Mouse (Mus musculus): ENCODE data around the gene Rps6ka5.

DNA sequence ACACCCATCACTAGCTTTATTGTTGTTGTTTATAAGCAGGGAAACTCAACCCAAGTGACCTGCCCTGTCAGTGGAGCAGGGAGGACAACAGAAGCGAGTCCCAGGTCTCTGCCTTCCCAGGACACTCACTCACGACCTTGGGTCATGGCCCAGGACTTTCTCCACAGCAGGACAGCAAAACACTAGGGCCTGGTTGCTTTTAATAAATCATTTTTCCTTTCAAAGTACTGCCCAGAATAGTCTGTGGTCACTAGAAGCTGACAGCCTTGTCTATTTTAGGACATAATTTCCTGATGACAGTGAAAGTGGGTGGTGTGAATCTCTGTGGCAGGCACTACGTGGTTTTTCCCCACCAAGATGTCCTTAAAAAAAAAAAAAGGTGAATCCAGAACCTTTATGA lies 198.5 kb downstream of the Rps6ka5 start:
- TF ChIP-seq CTCF (conservative IDR thresholded peaks at IDR 0.05; ENCODE audit: insufficient read depth, insufficient read length, low read depth, low read length) (no peak), POLR2A (IDR thresholded peaks at IDR 0.05; ENCODE audit: low read depth, low read length) (no peak)

Data from kidney, adult 2 months (tissue).